Mouse (Mus musculus): Measurements from ENCODE around the gene Il4i1. TPM values are rescaled to one million over a fixed set of nuclear protein-coding genes. Genes with fewer than 3 reads are reported as not detected.

Gene Il4i1
- polyA plus RNA-seq, 1 experiment from 2014 or later: 0.69 TPM

DNA sequence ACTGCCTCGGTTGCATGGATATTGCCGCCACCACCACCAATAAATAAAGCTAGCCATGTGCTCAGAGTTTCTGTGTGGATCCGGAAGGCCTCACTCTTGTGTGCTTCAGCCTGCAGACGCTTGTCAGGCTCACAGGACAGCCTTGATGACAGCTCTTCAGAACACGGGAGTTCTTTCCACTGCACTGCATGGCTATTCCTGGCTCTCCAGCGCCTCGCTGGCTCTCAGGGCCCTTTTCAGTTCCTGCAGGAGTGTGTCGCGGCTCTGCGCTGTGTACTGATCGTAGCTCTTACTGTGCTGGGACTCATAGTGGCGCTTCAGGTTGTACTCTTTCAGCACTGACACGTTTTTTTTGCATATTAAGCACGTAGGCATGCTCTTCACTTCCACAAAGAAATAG, 61.6 kb downstream of the Il4i1 start:
- Histone ChIP-seq H3K36me3 (ENCODE audit: control insufficient read depth, insufficient read depth, low read length) (peaks cover 33% of the 10 kb centered on the region), H3K4me3 (ENCODE audit: low read depth, low read length) (no peak overlapping the region), H3K9me3 (ENCODE audit: control insufficient read depth, low read length) (no peaks in the 10 kb centered on the region), H3K4me2 (replicated peaks; ENCODE audit: low read depth) (no peak overlapping the region), H3K4me1 (replicated peaks; ENCODE audit: control insufficient read depth, insufficient read depth) (no peaks in the 10 kb centered on the region), H3K27ac (replicated peaks) (no peak overlapping the region), H3K9ac (ENCODE audit: low read length) (no peak overlapping the region), H3K27me3 (ENCODE audit: control insufficient read depth, insufficient read depth, low read length) (no peaks in the 10 kb centered on the region)
- WGBS: 87% methylated on average over 14 of the region's 14 CpGs
- TF ChIP-seq EP300 (optimal IDR thresholded peaks at IDR 0.05) (no peak), CTCF (IDR thresholded peaks at IDR 0.05; ENCODE audit: low read depth) (no peak)
- DNase-seq (ENCODE audit: low spot score): no peak
- ATAC-seq (ENCODE audit: low FRiP score, low TSS enrichment): no peak

DNA sequence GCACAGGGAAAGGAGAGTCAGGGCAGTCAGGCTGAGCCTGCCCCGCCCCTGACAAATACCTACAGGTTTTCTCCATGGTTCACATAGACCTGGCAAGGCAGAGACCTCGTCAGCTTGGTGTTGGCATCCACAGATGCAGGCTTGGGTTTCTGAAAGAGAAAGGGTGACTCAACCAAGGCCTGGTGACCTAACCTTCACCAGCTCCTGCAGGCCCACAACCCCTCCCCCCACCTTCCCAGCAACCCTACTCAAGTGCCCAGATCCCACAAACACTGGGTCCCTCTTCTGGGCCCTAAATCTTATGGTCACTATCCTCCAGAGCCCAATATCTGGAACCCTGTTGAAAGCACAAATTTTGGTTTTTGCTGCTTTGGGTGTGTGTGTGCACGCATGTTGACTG, 66.8 kb downstream of the Il4i1 start:
- H3K27me3 ChIP-seq (ENCODE audit: control insufficient read depth, insufficient read depth, low read length): no peaks in the 10 kb centered on the region

DNA sequence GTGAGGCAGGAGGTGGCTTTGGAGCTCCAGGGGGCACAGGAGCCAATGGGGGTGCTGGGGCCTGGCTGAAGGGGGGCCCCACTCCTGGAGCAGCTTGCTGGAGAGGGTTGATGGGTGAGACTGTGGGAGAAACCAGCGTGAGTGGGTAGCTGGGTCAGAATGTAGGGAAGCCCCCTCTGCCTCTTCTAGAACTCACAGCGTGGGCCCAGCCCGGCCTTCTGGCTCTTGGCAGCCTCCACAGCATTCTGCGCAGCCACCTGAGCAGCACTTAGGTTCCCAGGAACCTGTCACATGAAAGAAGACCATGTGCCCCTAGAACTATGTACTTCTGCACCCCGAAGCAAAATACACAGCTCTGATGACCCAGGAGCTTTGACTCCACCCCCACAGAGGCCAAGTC, 68.5 kb downstream of the Il4i1 start:
- WGBS: 96% methylated on average over 5 of the region's 5 CpGs
- H3K4me3 ChIP-seq (ENCODE audit: low read depth, low read length): no peak overlapping the region
- H3K27me3 ChIP-seq (ENCODE audit: control insufficient read depth, insufficient read depth, low read length): no peaks in the 10 kb centered on the region
- no peaks in the 10 kb centered on the region for H3K9me3 ChIP-seq (ENCODE audit: control insufficient read depth, low read length)
- peaks cover 2% of the 10 kb centered on the region; the same call in 1 of the 2 replicates for H3K4me1 ChIP-seq (replicated peaks; ENCODE audit: control insufficient read depth, insufficient read depth)
- H3K4me2 ChIP-seq (replicated peaks; ENCODE audit: low read depth): no peak overlapping the region
- no peak overlapping the region for H3K27ac ChIP-seq (replicated peaks)
- no peak overlapping the region for H3K9ac ChIP-seq (ENCODE audit: low read length)
- TF ChIP-seq CTCF (IDR thresholded peaks at IDR 0.05; ENCODE audit: low read depth): no peak
- no peak for TF ChIP-seq EP300 (optimal IDR thresholded peaks at IDR 0.05)
- DNase-seq (ENCODE audit: low spot score) (no peak), ATAC-seq (ENCODE audit: low FRiP score, low TSS enrichment) (no peak)
- H3K36me3 ChIP-seq (ENCODE audit: control insufficient read depth, insufficient read depth, low read length): peaks cover 22% of the 10 kb centered on the region

More for the DNA sequence above, 66.8 kb downstream of the Il4i1 start:
- Histone ChIP-seq H3K4me1 (replicated peaks; ENCODE audit: control insufficient read depth, insufficient read depth) (no peaks in the 10 kb centered on the region), H3K4me3 (ENCODE audit: low read depth, low read length) (no peak overlapping the region), H3K9me3 (ENCODE audit: control insufficient read depth, low read length) (no peaks in the 10 kb centered on the region), H3K36me3 (ENCODE audit: control insufficient read depth, insufficient read depth, low read length) (peaks cover 33% of the 10 kb centered on the region), H3K9ac (ENCODE audit: low read length) (no peak overlapping the region), H3K4me2 (replicated peaks; ENCODE audit: low read depth) (no peak overlapping the region), H3K27ac (replicated peaks) (no peak overlapping the region)
- ATAC-seq (ENCODE audit: low FRiP score, low TSS enrichment) (no peak), DNase-seq (ENCODE audit: low spot score) (no peak)
- no peak for TF ChIP-seq CTCF (IDR thresholded peaks at IDR 0.05; ENCODE audit: low read depth)
- no peak for TF ChIP-seq EP300 (optimal IDR thresholded peaks at IDR 0.05)
- 88% methylated on average over 3 of the region's 3 CpGs for WGBS

GRCm38 (mm10) chr7:44886964-44887363, 70.8 kb downstream of the Il4i1 start:
- H3K4me3 ChIP-seq (ENCODE audit: low read depth, low read length): no peak overlapping the region
- peaks cover 6% of the 10 kb centered on the region for H3K4me1 ChIP-seq (replicated peaks; ENCODE audit: control insufficient read depth, insufficient read depth)
- WGBS: 88% methylated on average over 7 of the region's 7 CpGs
- DNase-seq (ENCODE audit: low spot score) (no peak), ATAC-seq (ENCODE audit: low FRiP score, low TSS enrichment) (no peak)
- no peak overlapping the region for H3K9ac ChIP-seq (ENCODE audit: low read length)
- no peaks in the 10 kb centered on the region for H3K27me3 ChIP-seq (ENCODE audit: control insufficient read depth, insufficient read depth, low read length)
- no peaks in the 10 kb centered on the region for H3K9me3 ChIP-seq (ENCODE audit: control insufficient read depth, low read length)
- H3K4me2 ChIP-seq (replicated peaks; ENCODE audit: low read depth): no peak overlapping the region
- H3K36me3 ChIP-seq (ENCODE audit: control insufficient read depth, insufficient read depth, low read length): peaks cover 7% of the 10 kb centered on the region; the same call in 1 of the 2 replicates
- TF ChIP-seq EP300 (optimal IDR thresholded peaks at IDR 0.05) (no peak), CTCF (IDR thresholded peaks at IDR 0.05; ENCODE audit: low read depth) (no peak)
- no peak overlapping the region for H3K27ac ChIP-seq (replicated peaks)

GRCm38 (mm10) chr7:44888256-44889105, 72.3 kb downstream of the Il4i1 start:
- TF ChIP-seq CTCF (IDR thresholded peaks at IDR 0.05; ENCODE audit: low read depth) (no peak), EP300 (optimal IDR thresholded peaks at IDR 0.05) (no peak)
- Histone ChIP-seq H3K27ac (replicated peaks) (peak overlapping the region; percentile 69), H3K27me3 (ENCODE audit: control insufficient read depth, insufficient read depth, low read length) (no peaks in the 10 kb centered on the region), H3K9me3 (ENCODE audit: control insufficient read depth, low read length) (no peaks in the 10 kb centered on the region), H3K9ac (ENCODE audit: low read length) (no peak overlapping the region; the same call in 1 of the 2 replicates), H3K4me3 (ENCODE audit: low read depth, low read length) (no peak overlapping the region), H3K4me2 (replicated peaks; ENCODE audit: low read depth) (no peak overlapping the region), H3K36me3 (ENCODE audit: control insufficient read depth, insufficient read depth, low read length) (peaks cover 5% of the 10 kb centered on the region; the same call in 1 of the 2 replicates), H3K4me1 (replicated peaks; ENCODE audit: control insufficient read depth, insufficient read depth) (peaks cover 6% of the 10 kb centered on the region)
- DNase-seq (ENCODE audit: low spot score): peak; percentile 79
- peak; percentile 80 for ATAC-seq (ENCODE audit: low FRiP score, low TSS enrichment)
- 68% methylated on average over 13 of the region's 13 CpGs for WGBS

DNA sequence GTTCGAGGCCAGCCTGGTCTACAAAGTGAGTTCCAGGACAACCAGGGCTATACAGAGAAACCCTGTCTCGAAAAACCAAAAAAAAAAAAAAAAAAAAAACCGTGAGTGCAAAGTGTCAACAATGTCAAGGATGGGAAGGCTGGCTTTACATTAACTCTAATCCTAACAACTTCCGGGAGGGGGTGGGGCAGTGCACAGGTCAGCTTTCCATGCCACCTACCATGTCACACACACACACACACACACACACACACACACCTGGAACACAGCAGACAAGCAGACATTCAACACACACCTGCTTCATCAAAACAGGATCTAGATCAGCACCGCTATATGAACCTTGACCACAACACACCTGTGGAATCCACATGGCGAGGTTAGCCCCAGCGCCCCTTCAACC, 74.0 kb downstream of the Il4i1 start:
- Histone ChIP-seq H3K36me3 (ENCODE audit: control insufficient read depth, insufficient read depth, low read length) (peaks cover 2% of the 10 kb centered on the region; the same call in 1 of the 2 replicates), H3K4me1 (replicated peaks; ENCODE audit: control insufficient read depth, insufficient read depth) (peaks cover 6% of the 10 kb centered on the region), H3K27me3 (ENCODE audit: control insufficient read depth, insufficient read depth, low read length) (no peaks in the 10 kb centered on the region), H3K9me3 (ENCODE audit: control insufficient read depth, low read length) (no peaks in the 10 kb centered on the region), H3K27ac (replicated peaks) (no peak overlapping the region), H3K4me2 (replicated peaks; ENCODE audit: low read depth) (0 out of 2 replicates have a peak overlapping the region, but pooled peaks have one; percentile 14), H3K9ac (ENCODE audit: low read length) (no peak overlapping the region), H3K4me3 (ENCODE audit: low read depth, low read length) (no peak overlapping the region)
- no peak for TF ChIP-seq CTCF (IDR thresholded peaks at IDR 0.05; ENCODE audit: low read depth)
- no peak for TF ChIP-seq EP300 (optimal IDR thresholded peaks at IDR 0.05)
- DNase-seq (ENCODE audit: low spot score) (peak; percentile 61), ATAC-seq (ENCODE audit: low FRiP score, low TSS enrichment) (no peak; the same call in 1 of the 2 replicates)
- 76% methylated on average over 6 of the region's 7 CpGs for WGBS

MicroRNAs encoded within 50 kb of the gene (microRNA counts, 519-probe panel; counts per million panel counts)
- not detected for microRNA mmu-miR-707

Small RNAs within 50 kb of the gene (microRNA-seq; reads per million reads assigned to microRNA genes)
- not detected for gene Mir707

Other genes with a start within 250 kb of the Il4i1 start
- gene Napsa, start 244.0 kb upstream of the Il4i1 start, polyA plus RNA-seq (2015; fragmentation: Nextera tagmentation; extraction: Ambion mirVana): 0.50 and 0.55 TPM in 2 replicates
- gene Kcnc3, start 225.7 kb upstream of the Il4i1 start, polyA plus RNA-seq (2015; fragmentation: Nextera tagmentation; extraction: Ambion mirVana): 0.06 and 0.10 TPM in 2 replicates
- gene Myh14, start 145.5 kb upstream of the Il4i1 start, polyA plus RNA-seq (2015; fragmentation: Nextera tagmentation; extraction: Ambion mirVana): 28.1 and 28.4 TPM in 2 replicates
- not detected in 2 replicates for gene Izumo2, start 107.6 kb upstream of the Il4i1 start, polyA plus RNA-seq (2015; fragmentation: Nextera tagmentation; extraction: Ambion mirVana)
- gene Vrk3, start 68.0 kb upstream of the Il4i1 start, polyA plus RNA-seq (2015; fragmentation: Nextera tagmentation; extraction: Ambion mirVana): 21.7 and 22.3 TPM in 2 replicates
- 0.30 and 0.42 TPM in 2 replicates for gene Zfp473, start 65.3 kb upstream of the Il4i1 start, polyA plus RNA-seq (2015; fragmentation: Nextera tagmentation; extraction: Ambion mirVana)
- 33.4 and 34.9 TPM in 2 replicates for gene Nup62, start 299 bp upstream of the Il4i1 start, polyA plus RNA-seq (2015; fragmentation: Nextera tagmentation; extraction: Ambion mirVana)
- 7.3 and 7.7 TPM in 2 replicates for gene Atf5, start 271 bp downstream of the Il4i1 start, polyA plus RNA-seq (2015; fragmentation: Nextera tagmentation; extraction: Ambion mirVana)
- gene Akt1s1, start 32.6 kb downstream of the Il4i1 start, polyA plus RNA-seq (2015; fragmentation: Nextera tagmentation; extraction: Ambion mirVana): 70.8 and 75.2 TPM in 2 replicates
- gene Tbc1d17, start 32.7 kb downstream of the Il4i1 start, polyA plus RNA-seq (2015; fragmentation: Nextera tagmentation; extraction: Ambion mirVana): 45.4 and 48.0 TPM in 2 replicates
- gene Pnkp, start 40.8 kb downstream of the Il4i1 start, polyA plus RNA-seq (2015; fragmentation: Nextera tagmentation; extraction: Ambion mirVana): 23.5 and 25.7 TPM in 2 replicates
- gene Ptov1, start 53.4 kb downstream of the Il4i1 start, polyA plus RNA-seq (2015; fragmentation: Nextera tagmentation; extraction: Ambion mirVana): 159 and 179 TPM in 2 replicates
- 64.4 and 75.3 TPM in 2 replicates for gene Med25, start 76.3 kb downstream of the Il4i1 start, polyA plus RNA-seq (2015; fragmentation: Nextera tagmentation; extraction: Ambion mirVana)
- gene Fuz, start 79.7 kb downstream of the Il4i1 start, polyA plus RNA-seq (2015; fragmentation: Nextera tagmentation; extraction: Ambion mirVana): 13.1 and 15.6 TPM in 2 replicates
- gene Ap2a1, start 113.1 kb downstream of the Il4i1 start, polyA plus RNA-seq (2015; fragmentation: Nextera tagmentation; extraction: Ambion mirVana): 29.3 and 33.9 TPM in 2 replicates
- 0.08 TPM in 1 of 2 replicates, not detected in the other for gene Tsks, start 126.8 kb downstream of the Il4i1 start, polyA plus RNA-seq (2015; fragmentation: Nextera tagmentation; extraction: Ambion mirVana)
- gene Cpt1c, start 158.5 kb downstream of the Il4i1 start, polyA plus RNA-seq (2015; fragmentation: Nextera tagmentation; extraction: Ambion mirVana): 5.6 and 7.3 TPM in 2 replicates
- gene Prmt1, start 170.2 kb downstream of the Il4i1 start, polyA plus RNA-seq (2015; fragmentation: Nextera tagmentation; extraction: Ambion mirVana): 181 and 185 TPM in 2 replicates
- 55.7 and 59.8 TPM in 2 replicates for gene Irf3, start 181.3 kb downstream of the Il4i1 start, polyA plus RNA-seq (2015; fragmentation: Nextera tagmentation; extraction: Ambion mirVana)
- 23.0 and 23.4 TPM in 2 replicates for gene Bcl2l12, start 182.3 kb downstream of the Il4i1 start, polyA plus RNA-seq (2015; fragmentation: Nextera tagmentation; extraction: Ambion mirVana)
- gene Scaf1, start 200.0 kb downstream of the Il4i1 start, polyA plus RNA-seq (2015; fragmentation: Nextera tagmentation; extraction: Ambion mirVana): 14.9 and 18.6 TPM in 2 replicates
- gene Rras, start 201.6 kb downstream of the Il4i1 start, polyA plus RNA-seq (2015; fragmentation: Nextera tagmentation; extraction: Ambion mirVana): 81.5 and 87.2 TPM in 2 replicates
- gene Prr12, start 236.5 kb downstream of the Il4i1 start, polyA plus RNA-seq (2015; fragmentation: Nextera tagmentation; extraction: Ambion mirVana): 3.4 and 3.8 TPM in 2 replicates
- gene Nosip, start 246.0 kb downstream of the Il4i1 start, polyA plus RNA-seq (2015; fragmentation: Nextera tagmentation; extraction: Ambion mirVana): 43.0 and 44.1 TPM in 2 replicates
- 33.6 and 37.4 TPM in 2 replicates for gene Prrg2, start 246.3 kb downstream of the Il4i1 start, polyA plus RNA-seq (2015; fragmentation: Nextera tagmentation; extraction: Ambion mirVana)